23 mouse cellular contexts compared by ENCODE assay signal in genomic region chr2:174627021-174627420, GRCm38 (mm10). TPM values are rescaled to one million over a fixed set of nuclear protein-coding genes. Genes with fewer than 3 reads are reported as not detected.
DNase-seq lines count a peak whose midpoint lies in the region; ATAC-seq lines count a peak whose summit lies in the region.
"Had no signal": no experiment of that assay in that cellular context is flagged by ENCODE, and none has a peak within 500 bp of the region (broad histone marks: within the 10 kb centered on the region; RNA-seq: fewer than 3 reads in every experiment).

No protein-coding gene starts in this region.

- no peak overlapping the region for H3K27ac ChIP-seq in lung, embryonic 15.5 days
- H3K27ac ChIP-seq: embryonic facial prominence, embryonic 13.5 days; embryonic facial prominence, embryonic 15.5 days; forebrain, embryonic 10.5 days; forebrain, embryonic 12.5 days had no signal

- 0 out of 2 replicates have a peak, but pooled peaks have one; percentile 8 for ATAC-seq in lung, embryonic 15.5 days (ENCODE audit: borderline replicate concordance, extremely low read depth, low FRiP score, low TSS enrichment)
- ATAC-seq: forebrain, embryonic 14.5 days; forebrain, embryonic 16.5 days had no signal

- no peak overlapping the region for H3K4me2 ChIP-seq in lung, embryonic 15.5 days
- H3K4me2 ChIP-seq: embryonic facial prominence, embryonic 13.5 days; embryonic facial prominence, embryonic 15.5 days; forebrain, embryonic 12.5 days had no signal

- H3K36me3 ChIP-seq in lung, embryonic 15.5 days: no peaks in the 10 kb centered on the region
- H3K36me3 ChIP-seq: embryonic facial prominence, embryonic 13.5 days; embryonic facial prominence, embryonic 15.5 days; forebrain, embryonic 10.5 days; forebrain, embryonic 12.5 days had no signal

- H3K27me3 ChIP-seq in lung, embryonic 15.5 days: no peaks in the 10 kb centered on the region
- H3K27me3 ChIP-seq: embryonic facial prominence, embryonic 13.5 days; embryonic facial prominence, embryonic 15.5 days; forebrain, embryonic 12.5 days had no signal

- no peaks in the 10 kb centered on the region for H3K9me3 ChIP-seq in lung, embryonic 15.5 days
- H3K9me3 ChIP-seq: embryonic facial prominence, embryonic 13.5 days; embryonic facial prominence, embryonic 15.5 days; forebrain, embryonic 10.5 days; forebrain, embryonic 12.5 days had no signal

- no peak overlapping the region for H3K4me3 ChIP-seq in lung, embryonic 15.5 days
- H3K4me3 ChIP-seq: embryonic facial prominence, embryonic 13.5 days; embryonic facial prominence, embryonic 15.5 days; erythroblast, embryonic 14.5 days; forebrain, embryonic 10.5 days; forebrain, embryonic 12.5 days had no signal

- no peaks in the 10 kb centered on the region for H3K4me1 ChIP-seq in lung, embryonic 15.5 days
- H3K4me1 ChIP-seq: embryonic facial prominence, embryonic 13.5 days; embryonic facial prominence, embryonic 15.5 days; forebrain, embryonic 10.5 days; forebrain, embryonic 12.5 days had no signal

- DNase-seq in lung, postnatal 14 days: no peak
- peak; percentile 20 for DNase-seq in thymus, postnatal 14 days
- no peak for DNase-seq in thymus, postnatal 36 days
- DNase-seq: adrenal gland, adult 2 months; adrenal gland, postnatal 10 days; adrenal gland, postnatal 25 days; cerebellum, adult 11 months; cerebellum, adult 18-20 months; cerebellum, adult 8-10 months; cerebellum, adult 9-11 months; cerebellum, postnatal 14 days; cerebellum, postnatal 36 days; embryo, embryonic 11 days had no signal

- WGBS in lung, embryonic 15.5 days: 46% methylated on average over 8 of the region's 8 CpGs

- no peak overlapping the region for H3K9ac ChIP-seq in lung, embryonic 15.5 days
- H3K9ac ChIP-seq: embryonic facial prominence, embryonic 13.5 days; embryonic facial prominence, embryonic 15.5 days; forebrain, embryonic 12.5 days had no signal

RNA-seq across cellular contexts. Expression of gene Zfp831, which starts 16.3 kb away (rescaled TPM):
- polyA plus RNA-seq in lung, embryonic 15.5 days (2015; fragmentation: Nextera tagmentation; extraction: Ambion mirVana): 0.02 and 0.03 TPM in 2 replicates
- polyA plus RNA-seq: C2C12; embryonic facial prominence, embryonic 11.5 days; erythroblast, embryonic 14.5 days; forebrain, embryonic 12.5 days; forebrain, embryonic 14.5 days; forebrain, embryonic 16.5 days had no signal
